Mouse (Mus musculus) C2C12 (cell line): ENCODE data around the gene Cd6.

Experiments
- CEBPB ChIP-seq: IDR thresholded peaks from one replicate; pipeline ENCODE4 v1.6.1; 2011; ENCODE audit warnings: low read depth, mild to moderate bottlenecking, control low read depth, moderate library complexity
- CTCF ChIP-seq: IDR thresholded peaks from one replicate; pipeline ENCODE4 v1.5.1; 2011; ENCODE audit not compliant: control insufficient read depth, insufficient read depth, insufficient read length
- FOSL1 ChIP-seq: IDR thresholded peaks from one replicate; pipeline ENCODE4 v1.8.0; 2011; ENCODE audit warnings: mild to moderate bottlenecking, low read length; ENCODE audit not compliant: poor library complexity, insufficient read depth, severe bottlenecking
- MAX ChIP-seq: IDR thresholded peaks from one replicate; pipeline ENCODE4 v1.6.1; 2011; ENCODE audit warnings: mild to moderate bottlenecking, control low read depth
- USF1 ChIP-seq: IDR thresholded peaks from one replicate; pipeline ENCODE4 v1.6.1; 2011; ENCODE audit warnings: low read depth, mild to moderate bottlenecking, control low read depth, moderate library complexity

GRCm38 (mm10) chr19:10761794-10762415 is 68.0 kb downstream of the Cd6 start:
- TF ChIP-seq CTCF = no peak
- TF ChIP-seq MAX = no peak
- TF ChIP-seq USF1 = no peak
- no peak for TF ChIP-seq CEBPB
- TF ChIP-seq FOSL1 = no peak
